Mouse (Mus musculus): ENCODE measurements around the gene Pld3. TPM values are rescaled to one million over a fixed set of nuclear protein-coding genes. Genes with fewer than 3 reads are reported as not detected.

The Pld3 gene
- polyA plus RNA-seq, 1 experiment from 2014 or later, result 109 TPM

DNA sequence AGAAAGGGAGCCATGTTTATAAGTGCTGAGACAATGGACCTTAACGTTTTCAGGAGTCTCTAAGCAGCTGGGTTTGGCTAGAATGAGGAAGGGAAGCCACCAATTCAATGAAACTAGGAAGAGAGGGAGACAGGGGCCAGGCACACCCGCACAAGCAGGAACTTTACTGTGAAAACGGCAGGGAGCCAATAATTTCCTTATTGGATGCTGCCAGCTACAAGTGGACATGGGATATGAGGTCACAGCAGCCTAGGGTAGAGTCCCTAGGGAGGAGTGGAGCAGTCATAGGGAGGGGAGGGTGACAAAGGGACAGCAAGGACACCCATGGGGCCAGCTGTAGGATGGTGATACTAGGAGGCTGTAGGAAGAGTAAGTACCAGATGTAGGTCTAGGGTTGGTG lies 60.0 kb downstream of the Pld3 start:
- H3K9ac ChIP-seq (ENCODE audit: low read depth, low read length), result no peak overlapping the region
- 0 out of 2 replicates have a peak, but pooled peaks cover 5% of the 10 kb centered on the region for H3K36me3 ChIP-seq (ENCODE audit: insufficient read depth, low read length)
- DNase-seq (ENCODE audit: low spot score), result no peak
- H3K4me1 ChIP-seq (replicated peaks; ENCODE audit: insufficient read depth, low read length), result peaks cover 15% of the 10 kb centered on the region
- H3K9me3 ChIP-seq (replicated peaks; ENCODE audit: low read length), result no peaks in the 10 kb centered on the region
- 55% methylated on average over 3 of the region's 3 CpGs for WGBS
- ATAC-seq (replicated peaks; ENCODE audit: low FRiP score, low read depth), result no peak
- 0 out of 2 replicates have a peak overlapping the region, but pooled peaks have one; percentile 4 for H3K27ac ChIP-seq
- no peaks in the 10 kb centered on the region for H3K27me3 ChIP-seq (ENCODE audit: insufficient read depth, low read length)
- no peak overlapping the region for H3K4me3 ChIP-seq (replicated peaks; ENCODE audit: low read depth, low read length)
- H3K4me2 ChIP-seq (ENCODE audit: low read length), result no peak overlapping the region
- no peak for TF ChIP-seq CTCF (IDR thresholded peaks at IDR 0.05; ENCODE audit: low read depth)

GRCm38 (mm10) chr7:27491856-27492255 lies 61.2 kb downstream of the Pld3 start:
- no peaks in the 10 kb centered on the region for H3K9me3 ChIP-seq (replicated peaks; ENCODE audit: low read length)
- DNase-seq (ENCODE audit: low spot score) (peak; percentile 11), ATAC-seq (replicated peaks; ENCODE audit: low FRiP score, low read depth) (no peak)
- no peak overlapping the region for H3K9ac ChIP-seq (ENCODE audit: low read depth, low read length)
- no peaks in the 10 kb centered on the region for H3K27me3 ChIP-seq (ENCODE audit: insufficient read depth, low read length)
- H3K4me1 ChIP-seq (replicated peaks; ENCODE audit: insufficient read depth, low read length), result peaks cover 15% of the 10 kb centered on the region
- H3K4me3 ChIP-seq (replicated peaks; ENCODE audit: low read depth, low read length), result no peak overlapping the region
- peak overlapping the region; percentile 94 for H3K27ac ChIP-seq
- no peak overlapping the region for H3K4me2 ChIP-seq (ENCODE audit: low read length)
- TF ChIP-seq CTCF (IDR thresholded peaks at IDR 0.05; ENCODE audit: low read depth), result no peak
- WGBS, result 76% methylated on average over 7 of the region's 7 CpGs
- 0 out of 2 replicates have a peak, but pooled peaks cover 5% of the 10 kb centered on the region for H3K36me3 ChIP-seq (ENCODE audit: insufficient read depth, low read length)

DNA sequence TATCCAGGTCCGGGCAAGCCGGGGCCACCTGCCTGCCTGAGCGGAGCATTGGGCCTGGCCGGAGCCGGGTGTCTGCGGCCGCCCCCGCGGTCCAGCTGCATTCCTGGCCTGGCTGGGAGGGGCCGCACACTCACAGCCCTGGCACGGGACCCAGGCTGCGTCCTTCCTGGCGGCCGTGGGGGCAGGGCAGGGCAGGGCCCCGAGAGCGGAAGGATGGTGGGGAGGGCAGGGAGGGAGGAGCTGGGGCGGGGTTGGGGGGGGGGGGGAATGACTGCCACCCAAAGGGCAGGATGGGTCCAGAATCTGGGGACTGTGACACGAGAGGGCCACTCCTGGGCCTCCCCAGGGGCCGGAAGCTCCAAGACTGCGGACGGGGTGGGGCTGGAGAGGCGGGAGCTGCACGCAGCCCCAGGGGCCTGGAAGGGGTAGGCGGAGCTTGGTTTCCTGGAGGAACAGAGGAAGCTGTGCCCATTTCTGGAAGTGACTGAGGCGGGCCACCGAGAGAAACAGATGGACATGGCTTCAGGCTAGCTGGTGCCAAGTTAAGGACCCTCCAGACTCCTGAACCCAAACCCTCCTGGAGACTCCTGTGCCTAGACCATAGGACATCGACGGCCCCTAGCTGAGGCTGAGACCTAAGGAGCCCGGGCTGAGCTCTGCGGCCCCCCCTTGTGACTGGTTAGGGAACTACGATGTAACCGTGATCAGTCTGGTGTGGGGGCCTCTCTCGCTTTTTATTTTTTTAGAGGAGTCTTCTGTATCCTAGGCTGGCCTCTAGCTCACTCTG lies 62.3 kb downstream of the Pld3 start:
- Histone ChIP-seq H3K9me3 (replicated peaks; ENCODE audit: low read length) (no peaks in the 10 kb centered on the region), H3K27me3 (ENCODE audit: insufficient read depth, low read length) (no peaks in the 10 kb centered on the region), H3K27ac (peak overlapping the region; percentile 94), H3K4me3 (replicated peaks; ENCODE audit: low read depth, low read length) (peak overlapping the region; percentile 27), H3K4me1 (replicated peaks; ENCODE audit: insufficient read depth, low read length) (peaks cover 16% of the 10 kb centered on the region), H3K36me3 (ENCODE audit: insufficient read depth, low read length) (0 out of 2 replicates have a peak, but pooled peaks cover 5% of the 10 kb centered on the region), H3K9ac (ENCODE audit: low read depth, low read length) (peak overlapping the region; percentile 55), H3K4me2 (ENCODE audit: low read length) (peak overlapping the region; percentile 49)
- TF ChIP-seq CTCF (IDR thresholded peaks at IDR 0.05; ENCODE audit: low read depth), result peak; percentile 69
- ATAC-seq (replicated peaks; ENCODE audit: low FRiP score, low read depth) (peak; percentile 74), DNase-seq (ENCODE audit: low spot score) (peak; percentile 96)
- WGBS, result under 1% methylated on average over 31 of the region's 33 CpGs

DNA sequence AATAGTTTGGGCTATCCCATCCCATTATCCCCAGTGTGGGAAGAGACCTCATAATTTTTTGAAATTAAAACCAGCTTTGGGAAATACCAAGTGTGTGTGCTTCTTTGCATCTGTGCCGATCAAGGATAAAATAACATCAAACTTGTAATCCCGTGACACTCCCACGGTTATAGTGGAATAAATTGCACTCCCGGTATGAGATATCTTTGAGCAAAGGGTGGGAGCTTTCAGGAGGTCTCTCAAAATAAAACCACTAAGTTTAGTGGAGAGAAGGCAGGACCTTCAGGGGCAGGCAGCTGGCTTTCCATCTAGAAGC lies 62.8 kb downstream of the Pld3 start:
- Histone ChIP-seq H3K4me3 (replicated peaks; ENCODE audit: low read depth, low read length) (peak overlapping the region; percentile 27; the same call in 1 of the 2 replicates), H3K27ac (peak overlapping the region; percentile 94), H3K27me3 (ENCODE audit: insufficient read depth, low read length) (no peaks in the 10 kb centered on the region), H3K36me3 (ENCODE audit: insufficient read depth, low read length) (0 out of 2 replicates have a peak, but pooled peaks cover 5% of the 10 kb centered on the region), H3K9me3 (replicated peaks; ENCODE audit: low read length) (no peaks in the 10 kb centered on the region), H3K9ac (ENCODE audit: low read depth, low read length) (peak overlapping the region; percentile 55), H3K4me1 (replicated peaks; ENCODE audit: insufficient read depth, low read length) (peaks cover 18% of the 10 kb centered on the region), H3K4me2 (ENCODE audit: low read length) (peak overlapping the region; percentile 49)
- TF ChIP-seq CTCF (IDR thresholded peaks at IDR 0.05; ENCODE audit: low read depth), result no peak
- ATAC-seq (replicated peaks; ENCODE audit: low FRiP score, low read depth), result no peak
- WGBS, result 4% methylated on average over 4 of the region's 4 CpGs
- DNase-seq (ENCODE audit: low spot score), result no peak

DNA sequence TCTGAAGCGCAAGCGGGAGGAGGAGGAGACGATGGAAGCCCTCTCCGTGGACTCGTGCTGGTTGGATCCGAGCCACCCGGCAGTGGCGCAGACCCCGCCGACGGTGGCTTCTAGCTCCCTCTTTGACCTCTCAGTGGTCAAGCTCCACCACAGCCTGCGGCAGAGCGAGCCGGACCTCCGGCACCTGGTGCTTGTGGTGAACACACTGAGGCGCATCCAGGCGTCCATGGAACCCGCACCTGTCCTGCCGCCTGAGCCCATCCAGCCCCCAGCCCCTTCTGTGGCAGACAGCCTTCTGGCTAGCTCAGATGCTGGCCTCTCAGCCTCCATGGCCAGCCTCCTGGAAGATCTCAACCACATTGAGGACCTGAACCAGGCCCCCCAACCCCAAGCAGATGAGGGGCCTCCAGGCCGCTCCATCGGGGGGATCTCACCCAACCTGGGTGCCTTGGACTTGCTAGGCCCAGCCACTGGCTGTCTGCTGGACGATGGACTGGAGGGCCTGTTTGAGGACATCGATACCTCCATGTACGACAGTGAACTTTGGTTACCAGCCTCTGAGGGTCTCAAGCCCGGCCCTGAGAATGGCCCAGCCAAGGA lies 63.6 kb downstream of the Pld3 start:
- Histone ChIP-seq H3K9me3 (replicated peaks; ENCODE audit: low read length) (no peaks in the 10 kb centered on the region), H3K27ac (peak overlapping the region; percentile 94), H3K4me2 (ENCODE audit: low read length) (peak overlapping the region; percentile 13; the same call in 1 of the 2 replicates), H3K36me3 (ENCODE audit: insufficient read depth, low read length) (0 out of 2 replicates have a peak, but pooled peaks cover 5% of the 10 kb centered on the region), H3K4me1 (replicated peaks; ENCODE audit: insufficient read depth, low read length) (peaks cover 18% of the 10 kb centered on the region), H3K27me3 (ENCODE audit: insufficient read depth, low read length) (no peaks in the 10 kb centered on the region), H3K9ac (ENCODE audit: low read depth, low read length) (no peak overlapping the region), H3K4me3 (replicated peaks; ENCODE audit: low read depth, low read length) (no peak overlapping the region)
- TF ChIP-seq CTCF (IDR thresholded peaks at IDR 0.05; ENCODE audit: low read depth), result no peak
- ATAC-seq (replicated peaks; ENCODE audit: low FRiP score, low read depth) (no peak), DNase-seq (ENCODE audit: low spot score) (no peak)
- WGBS, result 90% methylated on average over 25 of the region's 25 CpGs

DNA sequence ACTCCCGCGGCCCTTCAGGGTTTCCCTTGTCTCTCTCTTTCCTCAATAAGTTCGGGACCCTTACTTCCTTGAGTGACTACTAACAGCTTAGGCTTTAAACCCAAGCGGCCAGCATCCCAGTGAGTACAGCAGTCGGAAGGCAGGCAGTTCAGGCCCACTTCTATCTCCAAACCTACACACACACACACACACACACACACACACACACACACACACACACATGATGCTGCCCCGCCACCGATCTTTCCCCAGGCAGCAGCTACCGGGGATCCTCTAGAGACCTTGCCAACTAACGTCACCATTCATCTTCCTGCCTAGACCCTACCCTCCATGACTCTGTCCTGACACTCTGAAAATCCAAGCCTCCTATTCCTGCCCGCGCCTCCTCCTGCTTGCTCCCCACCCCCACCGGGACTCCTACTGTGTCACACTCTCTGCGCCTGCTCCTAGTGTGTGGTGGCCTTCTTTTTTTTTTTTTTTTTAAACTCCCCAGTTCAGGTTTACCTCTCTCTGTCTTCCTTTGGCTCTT lies 65.2 kb downstream of the Pld3 start:
- DNase-seq (ENCODE audit: low spot score), result peak; percentile 70
- WGBS, result 2% methylated on average over 13 of the region's 13 CpGs
- TF ChIP-seq CTCF (IDR thresholded peaks at IDR 0.05; ENCODE audit: low read depth), result no peak
- peak overlapping the region; percentile 82 for H3K9ac ChIP-seq (ENCODE audit: low read depth, low read length)
- peak overlapping the region; percentile 61 for H3K4me3 ChIP-seq (replicated peaks; ENCODE audit: low read depth, low read length)
- H3K9me3 ChIP-seq (replicated peaks; ENCODE audit: low read length), result no peaks in the 10 kb centered on the region
- peaks cover 18% of the 10 kb centered on the region for H3K4me1 ChIP-seq (replicated peaks; ENCODE audit: insufficient read depth, low read length)
- no peaks in the 10 kb centered on the region for H3K27me3 ChIP-seq (ENCODE audit: insufficient read depth, low read length)
- peak overlapping the region; percentile 97 for H3K27ac ChIP-seq
- ATAC-seq (replicated peaks; ENCODE audit: low FRiP score, low read depth), result no peak
- H3K36me3 ChIP-seq (ENCODE audit: insufficient read depth, low read length), result 0 out of 2 replicates have a peak, but pooled peaks cover 5% of the 10 kb centered on the region
- H3K4me2 ChIP-seq (ENCODE audit: low read length), result peak overlapping the region; percentile 85
